Mouse (Mus musculus) MEL (cell line): ENCODE data around the gene Gas8.
"Not testable (repeated sequence)": the region's sequence is repeated elsewhere in the genome, so short reads cannot be mapped to it uniquely, and the experiment has no call there.

Experiments
- CHD1 ChIP-seq: IDR thresholded peaks from 2 replicates; pipeline ENCODE4 v1.6.1; 2012; ENCODE audit warnings: low read depth, mild to moderate bottlenecking, inconsistent platforms, low read length, improper control_type of control experiment
- CTCF ChIP-seq, 3 experiments: IDR thresholded peaks in 2 of 3; conservative IDR thresholded peaks in 1 of 3; 2 replicates each; pipeline ENCODE4 v1.5.1; 2011 to 2012; ENCODE audit warnings: low read length in 3 of 3, low read depth in 2 of 3, mild to moderate bottlenecking in 2 of 3, improper control_type of control experiment in 1 of 3, inconsistent platforms in 1 of 3, mixed read lengths in 1 of 3, moderate library complexity in 1 of 3; ENCODE audit not compliant: control insufficient read depth in 1 of 3, insufficient read depth in 1 of 3, poor library complexity in 1 of 3, severe bottlenecking in 1 of 3
- EP300 ChIP-seq, 2 experiments: IDR thresholded peaks; 2 replicates each; pipeline ENCODE4 v1.6.1; 2011; ENCODE audit warnings: improper control_type of control experiment in 2 of 2, low read length in 2 of 2, low read depth in 1 of 2, mild to moderate bottlenecking in 1 of 2
- GATA1 ChIP-seq: IDR thresholded peaks from 2 replicates; pipeline ENCODE4 v1.6.1; 2011; ENCODE audit warnings: low read depth, low read length, improper control_type of control experiment
- MAFK ChIP-seq: IDR thresholded peaks from 2 replicates; pipeline ENCODE4 v1.6.1; 2011; ENCODE audit warnings: low read depth, mild to moderate bottlenecking, low read length, improper control_type of control experiment, borderline replicate concordance
- MAX ChIP-seq: IDR thresholded peaks from 2 replicates; pipeline ENCODE4 v1.6.1; 2011; ENCODE audit warnings: low read length, improper control_type of control experiment
- MAZ ChIP-seq: IDR thresholded peaks from 2 replicates; pipeline ENCODE4 v1.6.1; 2012; ENCODE audit warnings: low read depth, mild to moderate bottlenecking, inconsistent platforms, low read length, improper control_type of control experiment
- MXI1 ChIP-seq: IDR thresholded peaks from 2 replicates; pipeline ENCODE4 v1.6.1; 2011; ENCODE audit warnings: mild to moderate bottlenecking, low read depth, low read length, improper control_type of control experiment
- POLR2A ChIP-seq, 2 experiments: IDR thresholded peaks; 2 replicates each; pipeline ENCODE4 v1.6.1; 2011 to 2012; ENCODE audit warnings: low read length in 2 of 2, mild to moderate bottlenecking in 2 of 2, control low read depth in 1 of 2, improper control_type of control experiment in 1 of 2, low read depth in 1 of 2, moderate library complexity in 1 of 2; ENCODE audit not compliant: control insufficient read depth in 1 of 2, insufficient read depth in 1 of 2, poor library complexity in 1 of 2
- TCF12 ChIP-seq: IDR thresholded peaks from 2 replicates; pipeline ENCODE4 v1.6.1; 2014; ENCODE audit warnings: low read depth, mild to moderate bottlenecking, inconsistent platforms, low read length, improper control_type of control experiment, moderate library complexity
- ZMIZ1 ChIP-seq: IDR thresholded peaks from 2 replicates; pipeline ENCODE4 v1.6.1; 2012; ENCODE audit warnings: low read depth, mild to moderate bottlenecking, inconsistent platforms, low read length, improper control_type of control experiment, moderate library complexity

- not testable (repeated sequence) for TF ChIP-seq EP300 (IDR thresholded peaks at IDR 0.05; ENCODE audit: low read depth in 1 of 2, low read length in 2 of 2); MAX; MAFK; ZMIZ1; POLR2A (IDR thresholded peaks at IDR 0.05; ENCODE audit: control insufficient read depth in 1 of 2, insufficient read depth in 1 of 2, low read depth in 1 of 2, low read length in 2 of 2, poor library complexity in 1 of 2); TCF12; MAZ; MXI1; CTCF (IDR thresholded peaks at IDR 0.05 in 2 of 3, conservative IDR thresholded peaks at IDR 0.05 in 1 of 3; ENCODE audit: control insufficient read depth in 1 of 3, insufficient read depth in 1 of 3, low read depth in 2 of 3, low read length in 3 of 3, poor library complexity in 1 of 3, severe bottlenecking in 1 of 3); CHD1; GATA1
Observed at GRCm38 (mm10) chr8:123472991-123473390, 45.6 kb upstream of the Gas8 start.
